Mouse (Mus musculus) midbrain, embryonic 14.5 days (tissue): ENCODE results near the gene Slamf1. TPM values are rescaled to one million over a fixed set of nuclear protein-coding genes. Genes with fewer than 3 reads are reported as not detected.

Source experiments
- ATAC-seq: fragments of 200-750 bp; cut with Nextera tagmentation; 2 replicates; pipeline ENCODE4 v1.8.0; 2017; ENCODE audit warnings: moderate number of reproducible peaks, moderate library complexity; ENCODE audit not compliant: low FRiP score, low TSS enrichment
- DNase-seq: peaks from one replicate; pipeline ENCODE4 v3.0.0-alpha.2; 2015
- H3K27ac ChIP-seq: fragments of 300-500 bp; sonication (generic); replicated peaks from 2 replicates; pipeline ENCODE4 v1.5.1; 2014; ENCODE audit warnings: mild to moderate bottlenecking, low read depth, low read length, moderate library complexity
- H3K27me3 ChIP-seq: fragments of 300-500 bp; sonication (generic); 2 replicates; pipeline ENCODE4 v1.6.1; 2014; ENCODE audit warnings: low read length, control low read depth, mixed read lengths; ENCODE audit not compliant: control insufficient read depth, insufficient read depth
- H3K36me3 ChIP-seq: fragments of 300-500 bp; sonication (generic); 2 replicates; pipeline ENCODE4 v1.6.1; 2014; ENCODE audit warnings: low read length, control low read depth; ENCODE audit not compliant: control insufficient read depth, insufficient read depth
- H3K4me1 ChIP-seq: fragments of 300-500 bp; sonication (generic); 2 replicates; pipeline ENCODE4 v1.6.1; 2014; ENCODE audit warnings: mild to moderate bottlenecking, antibody characterized with exemption, low read length, control low read depth; ENCODE audit not compliant: control insufficient read depth, insufficient read depth
- H3K4me2 ChIP-seq: fragments of 300-500 bp; sonication (generic); 2 replicates; pipeline ENCODE4 v1.6.1; 2014; ENCODE audit warnings: mild to moderate bottlenecking, low read length, moderate library complexity
- H3K4me3 ChIP-seq: fragments of 300-500 bp; sonication (generic); replicated peaks from 2 replicates; pipeline ENCODE4 v1.5.1; 2014; ENCODE audit warnings: low read depth, low read length
- H3K9ac ChIP-seq: fragments of 300-500 bp; sonication (generic); replicated peaks from 2 replicates; pipeline ENCODE4 v1.6.1; 2014; ENCODE audit warnings: mild to moderate bottlenecking, low read length, moderate library complexity
- H3K9me3 ChIP-seq: fragments of 300-500 bp; sonication (generic); 2 replicates; pipeline ENCODE4 v1.6.1; 2016; ENCODE audit warnings: low read length, control low read depth, mixed read lengths; ENCODE audit not compliant: control insufficient read depth
- WGBS: fragments of 180-500 bp; shearing (Covaris S2); extraction: QIAGEN DNeasy Blood & Tissue Kit; methylation state at CpG from one replicate; pipeline ENCODE4 v1.1.7; 2014; 5-methylcytosine and 5-hydroxymethylcytosine counted together
- polyA plus RNA-seq: library from polyadenylated mRNA; unstranded; fragments of >200 nt; fragmentation: Nextera tagmentation; extraction: Ambion mirVana; gene quantifications from 2 replicates; pipeline ENCODE4 v1.2.1, GENCODE M21; 2014

Slamf1 gene
- polyA plus RNA-seq, 1 experiment from 2014 or later = 0.05 TPM

DNA sequence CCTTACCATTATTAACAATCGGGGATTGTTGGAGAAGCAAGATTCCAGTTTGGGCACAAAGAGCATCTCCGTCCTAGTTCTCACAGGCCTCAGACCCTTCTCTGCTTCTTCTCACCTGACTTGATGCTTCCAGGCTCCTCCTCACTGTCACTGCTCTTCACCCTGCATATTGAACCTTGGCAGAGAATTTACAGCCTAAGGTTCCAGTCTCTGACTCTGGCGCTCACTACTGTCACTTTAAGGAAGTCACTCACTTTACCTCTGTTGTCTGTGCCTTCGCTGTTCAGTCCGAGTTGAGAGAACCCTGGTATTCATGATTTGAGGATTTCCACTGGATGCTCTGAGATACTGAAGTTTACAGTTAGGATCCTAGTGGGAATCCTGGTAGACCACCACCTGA, 7.3 kb downstream of the Slamf1 start:
- H3K9me3 ChIP-seq = no peaks in the 10 kb centered on the region
- no peaks in the 10 kb centered on the region for H3K27me3 ChIP-seq
- H3K4me3 ChIP-seq = no peak overlapping the region
- ATAC-seq (no peak), DNase-seq (no peak)
- no peaks in the 10 kb centered on the region for H3K36me3 ChIP-seq
- no peak overlapping the region for H3K9ac ChIP-seq
- H3K27ac ChIP-seq = no peak overlapping the region
- H3K4me2 ChIP-seq = no peak overlapping the region
- H3K4me1 ChIP-seq = no peaks in the 10 kb centered on the region
- WGBS = 78% methylated on average over 5 of the region's 5 CpGs

- Histone ChIP-seq H3K27ac (no peak overlapping the region), H3K4me3 (no peak overlapping the region), H3K27me3 (no peaks in the 10 kb centered on the region), H3K4me1 (no peaks in the 10 kb centered on the region), H3K36me3 (no peaks in the 10 kb centered on the region), H3K4me2 (no peak overlapping the region), H3K9me3 (no peaks in the 10 kb centered on the region), H3K9ac (no peak overlapping the region)
- ATAC-seq (no peak), DNase-seq (peak; percentile 32)
- 55% methylated on average over 11 of the region's 11 CpGs for WGBS
These were observed 7.8 kb downstream of the Slamf1 start for GRCm38 (mm10) chr1:171774678-171775077.

GRCm38 (mm10) chr1:171775781-171776180, 8.9 kb downstream of the Slamf1 start:
- Histone ChIP-seq H3K4me3 (no peak overlapping the region), H3K4me2 (no peak overlapping the region), H3K27ac (no peak overlapping the region), H3K36me3 (no peaks in the 10 kb centered on the region), H3K9ac (no peak overlapping the region), H3K4me1 (no peaks in the 10 kb centered on the region), H3K27me3 (no peaks in the 10 kb centered on the region), H3K9me3 (no peaks in the 10 kb centered on the region)
- DNase-seq = no peak
- 87% methylated on average over 4 of the region's 4 CpGs for WGBS
- ATAC-seq = no peak

- WGBS = 75% methylated on average over 7 of the region's 7 CpGs
- no peaks in the 10 kb centered on the region for H3K36me3 ChIP-seq
- H3K4me1 ChIP-seq = no peaks in the 10 kb centered on the region
- H3K4me2 ChIP-seq = no peak overlapping the region
- H3K9ac ChIP-seq = no peak overlapping the region
- DNase-seq (no peak), ATAC-seq (no peak)
- no peak overlapping the region for H3K27ac ChIP-seq
- no peaks in the 10 kb centered on the region for H3K9me3 ChIP-seq
- no peak overlapping the region for H3K4me3 ChIP-seq
- H3K27me3 ChIP-seq = no peaks in the 10 kb centered on the region
These were observed 10.1 kb downstream of the Slamf1 start for GRCm38 (mm10) chr1:171777026-171777425.

- DNase-seq (no peak), ATAC-seq (no peak)
- no peaks in the 10 kb centered on the region for H3K4me1 ChIP-seq
- WGBS = 87% methylated on average over 5 of the region's 5 CpGs
- H3K9ac ChIP-seq = no peak overlapping the region
- H3K4me2 ChIP-seq = no peak overlapping the region
- H3K36me3 ChIP-seq = no peaks in the 10 kb centered on the region
- no peaks in the 10 kb centered on the region for H3K9me3 ChIP-seq
- H3K27me3 ChIP-seq = no peaks in the 10 kb centered on the region
- H3K4me3 ChIP-seq = no peak overlapping the region
- H3K27ac ChIP-seq = no peak overlapping the region
These were observed 15.5 kb downstream of the Slamf1 start for GRCm38 (mm10) chr1:171782287-171782915.

DNA sequence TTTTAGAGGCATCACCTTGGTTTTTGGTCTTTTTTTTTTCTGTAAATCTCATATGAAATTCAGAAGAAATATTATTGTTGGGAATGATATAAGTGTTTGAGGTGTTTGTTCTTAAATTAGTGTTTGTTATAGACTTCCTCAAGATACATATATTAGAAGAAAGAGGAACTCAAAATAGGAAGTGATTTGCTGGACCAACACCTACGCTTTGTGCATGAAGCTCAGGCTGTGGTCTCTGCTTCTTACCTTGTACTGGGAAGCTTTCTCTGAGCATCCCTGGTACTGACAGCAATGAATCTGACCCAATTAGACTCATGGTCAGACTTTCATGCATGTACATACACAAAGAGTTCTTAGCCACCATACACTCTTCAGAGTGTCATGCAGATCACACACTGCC, 18.9 kb downstream of the Slamf1 start:
- no peak overlapping the region for H3K27ac ChIP-seq
- WGBS = 94% methylated on average over 1 of the region's 1 CpGs
- no peaks in the 10 kb centered on the region for H3K36me3 ChIP-seq
- H3K4me2 ChIP-seq = no peak overlapping the region
- H3K9me3 ChIP-seq = no peaks in the 10 kb centered on the region
- H3K4me3 ChIP-seq = no peak overlapping the region
- no peaks in the 10 kb centered on the region for H3K4me1 ChIP-seq
- no peak overlapping the region for H3K9ac ChIP-seq
- DNase-seq = no peak
- no peaks in the 10 kb centered on the region for H3K27me3 ChIP-seq
- no peak for ATAC-seq

- 74% methylated on average over 6 of the region's 6 CpGs for WGBS
- no peaks in the 10 kb centered on the region for H3K9me3 ChIP-seq
These were observed 20.5 kb downstream of the Slamf1 start for GRCm38 (mm10) chr1:171787281-171788015.

GRCm38 (mm10) chr1:171788461-171789283, 21.7 kb downstream of the Slamf1 start:
- no peak overlapping the region for H3K4me2 ChIP-seq
- H3K4me3 ChIP-seq = no peak overlapping the region
- H3K9me3 ChIP-seq = no peaks in the 10 kb centered on the region
- no peaks in the 10 kb centered on the region for H3K4me1 ChIP-seq
- no peak overlapping the region for H3K9ac ChIP-seq
- no peak overlapping the region for H3K27ac ChIP-seq
- no peak for DNase-seq
- no peak for ATAC-seq
- no peaks in the 10 kb centered on the region for H3K36me3 ChIP-seq
- no peaks in the 10 kb centered on the region for H3K27me3 ChIP-seq
- WGBS = 91% methylated on average over 12 of the region's 12 CpGs

More at GRCm38 (mm10) chr1:171787281-171788015, 20.5 kb downstream of the Slamf1 start:
- H3K27me3 ChIP-seq = no peaks in the 10 kb centered on the region
- H3K4me3 ChIP-seq = no peak overlapping the region
- H3K4me2 ChIP-seq = no peak overlapping the region
- H3K36me3 ChIP-seq = no peaks in the 10 kb centered on the region
- ATAC-seq (no peak), DNase-seq (no peak)
- no peak overlapping the region for H3K9ac ChIP-seq
- no peak overlapping the region for H3K27ac ChIP-seq
- H3K4me1 ChIP-seq = no peaks in the 10 kb centered on the region
